Mouse (Mus musculus) regulatory T cell (primary cell): ENCODE measurements around the gene Rhobtb1.

Source experiments
- in situ Hi-C: fragments of 300-600 bp; cut with MboI, MseI; formaldehyde crosslinking; loops from one replicate; pipeline ENCODE4 v1.15.1; 2025; ENCODE audit warnings: high pct_unique_total_duplicates

Gene Rhobtb1

DNA sequence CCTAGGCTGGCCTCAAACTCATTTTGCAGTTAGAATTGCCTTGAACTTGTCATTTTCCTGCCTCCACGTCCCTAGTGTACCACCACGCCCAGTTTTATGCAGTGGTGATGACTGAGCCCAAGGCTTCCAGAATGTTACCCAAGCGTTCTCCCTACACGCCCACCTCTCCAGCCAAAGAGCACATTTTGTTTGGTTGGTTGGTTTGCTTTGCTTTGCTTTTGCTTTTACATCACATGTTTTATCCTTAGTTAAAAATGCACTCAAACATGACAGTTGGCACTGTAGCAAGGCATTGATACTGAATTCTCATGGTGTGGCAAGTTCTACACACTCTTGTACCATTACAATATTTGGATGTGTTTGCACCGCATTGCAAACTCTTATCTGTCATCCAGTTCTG, 12.0 kb downstream of the Rhobtb1 start:
- in situ Hi-C loops: no loop called here

DNA sequence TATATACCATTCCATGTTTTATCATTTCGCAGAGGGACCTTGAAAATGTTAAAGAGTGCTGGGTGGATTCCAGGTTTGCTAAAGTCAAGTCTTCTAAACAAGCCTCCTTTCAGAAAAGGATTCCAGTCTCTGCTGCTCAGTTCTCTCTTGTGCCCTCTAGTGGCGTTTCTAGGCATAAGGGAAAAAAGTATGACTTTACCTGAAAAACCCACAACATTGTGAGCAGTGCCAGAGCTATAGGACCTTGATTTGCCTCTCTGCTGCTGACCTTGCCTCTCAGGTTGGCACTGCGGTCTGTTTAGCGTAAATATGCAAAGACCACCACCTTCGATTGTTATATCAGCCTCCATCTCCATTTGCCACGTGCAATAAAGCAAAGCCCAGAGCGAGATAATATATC, 13.9 kb downstream of the Rhobtb1 start:
- in situ Hi-C loops: no loop called here

DNA sequence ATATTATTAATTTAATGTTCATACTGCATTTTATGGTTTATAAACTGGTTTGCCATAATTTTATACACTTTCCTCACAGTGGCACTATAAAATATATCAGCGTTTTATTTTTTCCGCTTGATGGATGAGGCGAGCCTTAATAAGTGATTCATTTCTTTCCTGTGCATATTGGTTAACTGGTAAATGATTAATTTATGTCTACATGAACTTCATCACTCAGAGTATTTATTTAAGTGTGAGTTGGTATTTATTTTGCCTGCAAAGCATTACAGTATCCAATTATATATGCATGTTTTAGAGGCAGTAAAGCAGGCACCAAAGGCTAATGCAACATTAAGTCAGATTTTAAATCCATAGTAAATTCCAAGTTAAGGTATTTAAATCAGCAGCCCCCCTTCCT, 14.6 kb downstream of the Rhobtb1 start:
- in situ Hi-C loops: no loop called here

DNA sequence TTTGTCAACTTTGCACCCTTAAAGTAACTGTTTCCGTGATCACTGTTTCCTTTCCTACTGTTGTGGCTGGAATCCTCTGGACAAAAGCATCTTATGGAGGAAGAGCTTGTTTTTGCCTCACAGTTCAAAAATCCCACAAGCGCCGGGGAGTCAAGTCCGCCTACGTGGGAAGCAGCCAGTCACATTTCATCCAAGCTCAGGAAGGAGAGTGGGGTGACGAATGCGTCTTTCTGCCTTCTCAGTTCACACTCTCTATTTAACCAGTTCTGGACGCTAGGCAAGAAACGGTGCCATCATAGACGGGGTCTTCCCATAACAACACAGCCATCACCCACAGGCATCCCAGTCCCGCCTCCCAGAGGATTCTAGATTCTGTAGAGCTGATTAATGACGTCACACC, 15.3 kb downstream of the Rhobtb1 start:
- in situ Hi-C loops: no loop called here

DNA sequence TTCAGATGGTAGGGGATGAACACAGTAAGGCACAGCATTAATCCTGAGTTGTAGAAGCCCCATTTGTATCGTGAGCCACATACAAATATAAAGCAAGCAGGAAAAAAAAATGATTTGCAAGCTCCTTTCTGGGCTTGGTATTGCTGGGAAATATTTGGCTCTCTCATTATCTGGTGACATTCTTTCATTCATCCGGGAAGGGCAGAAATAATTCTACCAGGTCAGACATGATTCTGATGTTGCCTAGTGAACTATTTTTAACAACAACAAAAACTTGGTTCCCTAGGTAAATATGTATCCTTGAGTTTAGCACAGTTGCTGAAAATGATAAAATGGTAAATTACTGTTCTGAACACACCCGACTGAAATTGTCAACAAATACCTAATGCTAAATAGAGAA, 21.2 kb downstream of the Rhobtb1 start:
- in situ Hi-C loops: no loop called here

DNA sequence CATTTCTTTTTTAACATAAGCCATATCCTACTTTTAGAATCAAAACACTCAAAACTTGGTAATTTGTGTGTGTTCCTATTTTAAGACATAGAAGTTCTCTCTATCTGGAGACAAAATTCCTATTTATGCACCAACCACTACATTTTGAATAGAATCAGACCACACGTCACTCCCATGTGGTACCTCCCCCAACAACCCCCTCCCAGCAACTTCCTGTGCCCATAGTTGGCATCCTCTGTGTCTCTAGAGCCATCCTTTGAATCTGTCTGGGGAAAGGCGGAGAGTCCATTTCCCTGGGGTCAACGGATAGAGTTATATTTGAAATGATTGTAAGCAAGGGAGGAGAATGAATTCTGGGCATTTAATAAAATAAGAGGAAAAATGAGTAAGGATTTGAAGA, 24.9 kb downstream of the Rhobtb1 start:
- in situ Hi-C loops: no loop called here

DNA sequence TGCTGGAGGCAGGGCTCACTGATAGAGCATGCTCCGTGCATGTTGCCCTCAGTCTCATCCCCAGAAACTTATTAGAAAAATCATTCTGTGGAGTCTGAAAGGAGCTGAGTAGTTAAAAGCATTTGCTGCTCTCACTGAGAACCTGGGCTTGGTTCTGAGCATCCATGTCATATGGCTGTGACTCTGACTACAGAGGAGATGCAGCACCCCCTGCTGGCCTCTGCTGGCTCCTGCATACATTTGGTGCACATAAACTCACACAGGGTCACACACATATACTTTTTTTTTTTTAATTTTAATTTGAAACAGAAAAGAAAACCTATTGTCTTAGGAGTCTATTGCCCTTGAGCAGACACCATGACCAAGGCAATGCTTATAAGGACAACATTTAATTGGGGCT, 28.1 kb downstream of the Rhobtb1 start:
- in situ Hi-C loops: no loop called here

DNA sequence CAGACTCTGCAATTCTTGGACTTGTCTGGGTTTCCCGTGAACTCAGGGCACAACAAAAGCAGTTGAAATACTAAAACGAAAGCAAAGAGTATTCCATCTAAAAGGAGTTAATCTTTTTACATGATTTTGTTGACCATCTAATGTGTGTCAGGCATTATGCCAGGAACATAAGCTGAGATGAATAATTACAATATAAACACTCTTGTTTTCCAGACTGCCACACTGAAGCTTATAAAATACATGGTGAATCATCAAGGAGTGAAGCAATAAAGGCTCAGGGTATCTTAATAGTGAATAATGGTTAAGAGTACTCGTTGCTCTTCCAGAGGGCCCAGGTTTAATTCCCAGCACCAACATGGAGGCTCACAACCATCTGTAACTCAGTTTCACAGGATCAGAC, 29.8 kb downstream of the Rhobtb1 start:
- in situ Hi-C loops: no loop called here

DNA sequence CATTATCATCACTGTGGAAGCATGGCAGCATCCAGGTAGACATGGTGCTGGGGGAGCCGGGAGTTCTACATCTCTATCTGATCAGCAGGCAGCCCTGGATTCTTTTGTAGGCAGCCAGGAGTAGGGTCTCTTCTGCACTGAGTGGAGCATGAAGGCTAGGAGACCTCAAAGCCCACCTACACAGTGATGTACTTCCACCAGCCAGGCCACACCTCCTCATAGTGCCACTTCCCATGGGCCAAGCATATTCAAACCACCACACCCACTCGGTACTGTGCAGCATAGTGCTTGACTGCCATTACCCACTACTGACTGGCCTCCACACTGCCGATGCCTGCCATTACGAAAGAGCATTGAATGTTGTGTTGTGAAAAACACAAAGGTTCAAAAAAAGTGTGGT, 33.7 kb downstream of the Rhobtb1 start:
- in situ Hi-C loops: no loop called here

DNA sequence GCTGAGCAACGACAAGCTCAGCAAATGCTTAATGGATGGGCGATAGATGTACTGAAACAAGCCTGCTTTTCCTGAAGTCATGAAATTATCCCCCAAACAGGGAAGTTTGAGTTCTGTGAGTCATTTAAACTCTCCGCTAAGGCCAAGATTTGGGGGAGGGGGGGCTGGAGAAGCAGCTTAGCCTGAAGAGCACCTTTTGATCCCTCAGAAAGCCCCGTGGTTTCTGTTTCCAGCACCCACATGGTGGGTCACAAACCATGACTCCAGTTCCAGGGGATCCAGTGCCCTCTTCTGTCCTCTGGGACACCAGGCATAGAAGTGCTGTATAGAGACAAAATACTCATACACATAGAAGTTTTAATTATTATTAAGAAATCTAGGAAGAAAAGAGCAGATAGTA, 34.2 kb downstream of the Rhobtb1 start:
- in situ Hi-C loops: no loop called here

DNA sequence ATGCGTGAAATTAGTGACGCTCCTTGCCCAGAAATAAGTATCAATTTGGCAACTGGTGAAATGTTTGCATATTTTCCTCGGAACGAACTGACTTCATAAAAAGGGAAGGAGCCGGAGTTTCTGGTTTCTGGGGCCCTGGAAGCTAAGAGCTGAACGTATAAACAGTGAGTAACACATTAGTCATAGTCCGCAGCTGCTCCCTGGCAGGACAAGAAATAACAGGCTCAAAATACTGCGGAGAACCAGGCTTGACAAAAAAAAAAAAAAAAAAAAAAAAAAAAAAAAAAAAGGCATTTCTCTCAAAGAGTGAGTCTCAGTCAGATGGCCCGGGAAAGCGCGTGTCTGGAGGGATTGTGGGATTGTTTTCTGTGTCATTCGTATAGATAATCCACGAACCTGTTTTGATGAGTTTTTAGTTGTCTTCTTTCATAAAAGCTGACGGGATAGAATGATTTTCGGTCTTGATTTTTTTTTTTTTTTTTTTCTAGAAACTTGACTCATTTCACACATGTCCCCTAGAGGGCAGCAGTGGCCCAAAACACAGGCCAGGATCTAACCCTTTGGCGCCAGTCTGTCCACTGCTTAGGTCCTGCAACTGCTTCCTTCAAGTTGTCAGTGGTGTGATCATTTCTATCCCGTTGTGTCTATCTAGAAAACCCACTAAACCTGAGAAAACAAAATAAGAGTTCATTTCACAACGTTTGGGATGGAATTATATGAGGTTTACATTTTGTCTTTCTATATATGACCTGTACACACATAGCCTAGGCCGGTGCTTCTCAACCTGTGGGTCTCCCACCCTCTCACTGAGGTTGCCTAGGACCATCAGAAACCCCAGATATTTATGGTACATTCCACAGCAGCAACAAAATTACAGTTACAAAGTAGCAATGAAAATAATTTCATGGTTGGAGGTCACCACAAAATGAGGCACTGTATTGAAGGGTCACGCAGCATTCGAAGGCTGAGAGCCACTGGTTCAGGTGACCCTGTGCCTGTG, 35.0 kb downstream of the Rhobtb1 start:
- in situ Hi-C loops: no loop called here

DNA sequence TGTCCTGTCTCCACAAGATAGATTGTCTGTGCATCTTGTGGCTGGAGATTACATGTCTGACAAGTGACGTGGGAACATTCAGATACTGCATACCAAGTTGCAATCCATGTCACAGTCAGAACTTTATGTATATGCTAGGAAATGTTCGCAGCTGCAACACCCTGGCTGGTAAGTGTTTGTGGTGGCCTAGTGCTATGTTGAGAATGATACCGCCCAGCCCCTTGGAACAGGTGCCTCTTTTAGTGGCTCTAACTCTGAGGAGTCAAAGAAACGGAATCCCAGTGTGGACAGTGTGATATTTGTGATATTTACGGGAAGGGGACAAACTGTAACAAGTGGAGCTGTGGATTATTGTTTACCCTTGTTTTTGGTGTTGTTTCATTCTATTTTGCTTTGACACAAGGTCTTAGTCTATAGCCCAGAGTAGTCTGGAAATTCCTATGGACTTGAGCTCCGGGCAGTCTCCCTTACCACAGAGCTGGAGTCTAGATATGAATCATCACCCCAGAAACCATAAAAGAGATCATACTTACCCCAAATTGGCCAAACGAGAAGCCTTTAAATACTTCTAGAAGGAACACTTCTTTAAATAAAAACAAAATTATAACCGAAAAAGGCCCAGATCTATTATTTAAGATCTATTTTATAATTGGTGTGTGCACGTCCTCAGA, 36.7 kb downstream of the Rhobtb1 start:
- in situ Hi-C loops: no loop called here

DNA sequence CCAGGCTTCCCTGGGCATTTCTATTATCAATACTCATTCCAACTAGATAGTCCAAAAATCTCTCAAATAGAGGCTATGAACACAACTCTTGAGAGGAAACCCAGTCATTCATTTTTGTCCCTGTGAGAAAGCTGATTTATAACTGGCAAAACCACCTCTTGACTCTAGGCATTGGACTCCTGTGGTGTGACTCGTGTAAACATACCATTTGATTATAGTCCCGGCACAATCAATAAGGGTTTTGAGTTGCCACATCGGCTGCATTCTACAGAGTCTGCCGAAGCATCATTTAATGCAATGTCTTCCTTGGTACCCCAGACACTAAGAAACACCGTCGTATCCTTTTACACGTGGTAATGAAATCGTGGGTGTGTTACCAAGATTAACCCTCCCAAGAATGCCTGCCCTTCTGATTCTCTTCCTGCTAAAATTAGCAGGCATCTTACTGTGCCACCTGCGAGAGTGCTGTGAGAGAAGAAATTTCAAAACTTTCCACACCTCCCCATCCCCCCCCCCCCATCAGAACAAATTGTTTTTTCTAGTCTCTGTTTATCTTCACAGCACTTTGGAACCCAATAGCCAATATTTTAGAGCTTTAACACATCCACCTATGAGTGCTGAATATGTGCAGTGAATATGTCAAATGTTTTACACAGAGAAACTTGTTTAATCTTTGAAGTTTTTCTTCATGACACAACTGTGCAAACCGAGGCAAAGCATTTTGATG, 39.4 kb downstream of the Rhobtb1 start:
- in situ Hi-C loops: no loop called here

DNA sequence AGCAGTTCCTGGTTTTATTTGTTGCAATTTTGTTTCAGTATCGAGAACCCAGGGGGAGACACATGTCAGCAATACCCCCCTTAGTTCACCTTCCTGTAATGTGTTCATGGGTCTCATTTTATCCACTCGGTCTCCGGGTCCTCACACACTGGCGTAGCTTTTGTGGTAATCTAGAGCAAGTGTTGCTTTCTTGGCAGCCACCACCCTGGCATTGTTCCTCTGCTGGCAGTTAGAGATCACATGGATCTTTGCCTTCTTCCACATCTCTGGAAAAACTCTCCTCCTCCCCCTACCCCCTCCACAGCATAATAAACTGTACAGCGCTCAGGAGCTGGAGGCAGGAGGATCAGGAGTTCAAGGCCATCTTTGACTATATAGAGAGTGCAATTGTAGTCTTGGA, 41.0 kb downstream of the Rhobtb1 start:
- in situ Hi-C loops: no loop called here

DNA sequence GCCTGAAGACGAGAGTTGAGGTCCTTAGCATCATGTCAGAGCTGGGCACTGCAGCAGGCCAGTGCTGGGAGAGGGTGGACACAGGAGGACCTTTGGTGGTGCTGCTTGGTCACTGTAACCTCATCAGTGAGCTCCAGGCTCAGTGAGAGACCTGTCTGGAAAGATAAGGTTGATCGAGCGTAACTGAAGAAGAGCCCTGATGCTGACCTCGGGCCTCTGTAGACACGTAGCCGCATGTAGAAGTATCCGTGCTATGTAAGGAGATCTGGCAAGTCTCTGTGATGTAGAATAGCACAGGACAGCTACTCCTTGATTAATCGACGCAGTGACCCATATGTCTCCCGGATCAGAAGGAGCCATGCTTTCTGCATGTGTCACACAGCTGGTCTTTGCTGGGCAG, 42.5 kb downstream of the Rhobtb1 start:
- in situ Hi-C loops: no loop called here

DNA sequence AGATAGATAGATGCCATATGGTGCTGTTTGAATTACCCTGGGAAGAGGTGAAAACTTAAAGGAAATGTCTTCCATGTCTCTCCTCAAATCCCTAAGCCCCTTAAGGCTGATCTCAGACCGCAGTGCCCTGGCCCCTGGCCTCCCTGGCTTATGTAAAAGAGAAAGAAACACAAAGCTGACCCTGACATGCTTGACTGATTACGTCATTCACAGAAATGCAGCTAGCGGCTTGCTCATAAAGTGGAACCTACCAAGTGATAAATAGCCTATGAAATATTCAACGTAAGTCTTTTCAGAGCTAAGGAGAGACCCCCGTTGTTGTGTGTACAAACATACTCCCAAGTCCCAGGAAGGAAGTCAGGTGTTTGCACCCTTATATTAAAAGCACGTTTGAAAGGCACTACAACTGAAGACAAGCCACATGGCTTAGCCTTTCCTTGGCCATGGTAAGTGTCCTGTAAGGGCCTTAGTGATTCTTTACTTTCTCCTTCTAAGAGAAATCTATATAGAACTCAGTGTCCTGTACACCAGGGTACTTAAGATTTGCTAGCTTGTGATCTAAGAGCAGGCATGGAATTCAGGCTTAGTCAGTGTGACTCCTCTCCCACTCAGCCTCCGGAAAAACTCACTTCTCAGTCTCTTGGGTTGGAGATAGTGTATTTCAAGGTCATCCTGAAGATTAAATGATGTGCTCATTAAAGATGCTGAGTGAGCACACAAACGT, 53.6 kb downstream of the Rhobtb1 start:
- in situ Hi-C loops: no loop called here

DNA sequence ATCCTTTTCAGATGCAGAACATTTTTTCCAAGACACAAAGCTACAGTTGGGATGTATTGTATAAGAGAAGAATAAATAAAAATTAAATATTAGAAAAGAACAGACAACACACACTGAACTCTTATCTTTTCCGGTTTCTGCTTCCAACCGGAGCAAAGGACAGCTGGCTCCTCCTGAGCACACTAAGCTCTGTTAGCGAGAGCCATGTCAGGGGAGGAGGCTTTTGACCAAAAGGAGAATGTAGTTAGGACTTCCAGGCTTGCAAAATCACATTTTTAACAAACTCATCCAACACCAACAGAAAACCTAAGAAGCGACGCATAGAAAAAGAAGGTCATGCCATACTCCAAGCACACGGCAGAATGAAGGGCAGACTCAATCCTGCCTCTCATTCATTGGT, 54.8 kb downstream of the Rhobtb1 start:
- in situ Hi-C loops: no loop called here

DNA sequence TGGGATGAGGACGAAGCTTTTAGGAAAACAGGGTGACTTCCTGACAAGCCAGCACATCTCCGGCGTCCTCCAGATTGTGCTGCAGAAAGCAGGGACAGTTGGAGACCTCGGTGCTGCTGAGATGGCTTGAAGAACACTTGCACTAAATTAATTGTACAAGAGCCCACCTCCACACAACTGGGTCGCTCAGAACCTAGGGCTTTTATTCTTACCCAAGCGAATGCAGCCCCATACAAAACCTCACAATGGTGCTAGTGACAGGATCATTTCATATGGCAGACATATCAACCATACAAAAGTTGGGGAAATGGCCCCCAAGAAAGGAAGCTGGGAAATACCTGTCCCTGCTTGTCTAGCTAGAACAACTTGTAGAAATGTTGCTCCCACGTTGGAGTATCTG, 56.2 kb downstream of the Rhobtb1 start:
- in situ Hi-C loops: no loop called here

DNA sequence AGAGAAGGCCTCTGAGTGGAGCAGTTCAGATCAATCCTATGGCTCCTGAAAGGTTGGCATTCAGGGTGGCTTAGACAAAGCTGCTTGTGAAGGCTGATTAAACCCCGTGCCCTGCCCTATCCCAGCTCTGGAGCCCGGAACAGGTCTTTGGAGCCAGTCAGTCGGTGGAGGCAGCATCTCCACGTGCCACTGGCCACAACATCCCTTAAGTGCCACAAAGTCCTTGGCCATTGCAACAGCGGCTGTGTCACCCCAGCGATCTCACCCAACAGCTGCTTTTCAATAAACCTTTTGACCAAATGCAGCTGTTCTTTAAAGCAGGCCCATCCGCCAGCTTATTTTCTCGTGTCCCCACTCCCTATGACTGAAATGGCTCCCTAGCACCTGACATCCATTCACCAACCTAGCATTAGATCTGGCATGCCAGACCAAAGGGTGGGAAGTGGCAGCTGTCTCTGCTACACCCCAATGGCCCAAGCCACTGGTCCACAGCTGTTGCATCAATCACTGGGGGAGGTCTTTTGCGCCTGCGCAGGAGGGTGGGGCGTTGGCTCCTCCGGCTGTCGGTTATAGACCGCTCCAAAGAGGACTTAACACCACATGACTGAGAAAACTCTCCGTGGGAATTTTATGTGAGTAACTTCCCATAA, 56.9 kb downstream of the Rhobtb1 start:
- in situ Hi-C loops: no loop called here

DNA sequence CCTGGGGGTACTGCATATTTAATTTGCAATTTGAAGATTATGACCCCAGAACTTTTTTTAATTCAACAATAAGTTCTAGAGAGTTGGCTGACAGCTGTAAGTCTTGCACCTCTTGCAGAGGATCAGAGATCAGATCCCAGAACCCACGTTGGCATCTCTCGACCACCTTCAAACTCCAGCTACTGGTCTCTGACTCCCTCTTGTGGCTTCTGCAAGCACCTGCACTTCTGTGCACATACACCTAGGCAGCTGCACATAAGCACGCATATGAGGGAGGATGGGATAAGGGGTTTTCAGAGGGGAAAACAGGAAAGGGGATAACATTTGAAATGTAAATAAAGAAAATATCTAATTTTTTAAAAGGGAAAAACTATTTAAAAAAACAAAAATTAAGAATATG, 57.5 kb downstream of the Rhobtb1 start:
- in situ Hi-C loops: no loop called here

DNA sequence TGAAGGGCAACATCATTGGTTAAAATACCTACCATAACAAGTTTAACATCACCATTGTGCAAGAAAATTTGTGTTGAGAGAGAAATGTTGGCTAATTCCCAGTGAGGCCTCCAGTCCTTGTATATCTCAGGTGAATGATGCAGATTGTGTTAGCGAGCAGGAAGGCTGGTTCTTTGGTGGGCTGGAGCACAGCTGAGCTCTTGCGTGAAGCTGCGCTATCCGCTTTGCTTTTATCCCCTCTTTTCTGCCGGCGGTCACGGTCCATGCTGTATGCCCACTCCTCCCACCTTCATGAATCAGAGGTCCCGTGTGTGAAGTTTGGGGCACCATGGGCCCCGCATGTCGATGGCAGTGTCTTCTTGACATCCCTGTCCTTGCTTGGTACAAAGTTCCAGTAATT, 58.8 kb downstream of the Rhobtb1 start:
- in situ Hi-C loops: loop anchor here (10.0 kb wide), 1 partner anchor 1455 kb away; no protein-coding TSS in a partner anchor
